Mouse (Mus musculus): ENCODE measurements around the gene Med13l.

DNA sequence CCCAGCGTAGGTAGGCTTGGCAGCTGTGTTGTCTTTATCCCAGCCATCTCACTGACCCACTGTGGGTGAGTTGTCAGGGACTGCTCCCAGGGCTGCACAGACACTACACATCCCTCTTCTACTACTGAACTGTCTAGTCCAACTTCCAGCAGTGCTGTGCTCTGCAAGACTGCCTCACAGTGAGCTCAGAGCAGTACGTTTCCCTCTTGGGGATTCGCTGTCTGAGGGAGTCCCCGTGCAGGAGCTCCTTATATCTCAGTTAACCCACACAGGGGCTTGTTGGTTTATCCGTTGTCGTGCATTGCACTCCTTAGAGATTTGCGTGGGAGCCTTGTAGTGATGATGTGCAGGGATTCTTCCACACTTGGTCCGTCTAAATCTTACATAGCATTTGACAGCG, 144.5 kb downstream of the Med13l start:
- no peak for TF ChIP-seq CTCF (conservative IDR thresholded peaks at IDR 0.05 in 1 of 2, IDR thresholded peaks at IDR 0.05 in 1 of 2; ENCODE audit: low read depth in 2 of 2, low read length in 2 of 2)
- TF ChIP-seq MAFK (IDR thresholded peaks at IDR 0.05; ENCODE audit: insufficient replicate concordance, low read length): no peak
- TF ChIP-seq ZMIZ1 (IDR thresholded peaks at IDR 0.05; ENCODE audit: low read depth, low read length): no peak
- TF ChIP-seq USF1 (IDR thresholded peaks at IDR 0.05; ENCODE audit: low read depth, low read length): no peak
- no peak for TF ChIP-seq GABPA (IDR thresholded peaks at IDR 0.05; ENCODE audit: insufficient replicate concordance, low read depth, low read length)
- TF ChIP-seq POLR2AphosphoS2 (IDR thresholded peaks at IDR 0.05; ENCODE audit: low read depth, low read length): no peak
- TF ChIP-seq USF2 (conservative IDR thresholded peaks at IDR 0.05; ENCODE audit: low read depth, low read length): no peak
- no peak for TF ChIP-seq POLR2A (IDR thresholded peaks at IDR 0.05; ENCODE audit: low read depth, low read length)
- no peak for TF ChIP-seq CHD2 (IDR thresholded peaks at IDR 0.05; ENCODE audit: low read length)
- no peak for TF ChIP-seq EP300 (IDR thresholded peaks at IDR 0.05; ENCODE audit: low read length)
- no peak for TF ChIP-seq E2F4 (IDR thresholded peaks at IDR 0.05; ENCODE audit: insufficient replicate concordance, low read depth, low read length)
- no peak for TF ChIP-seq MXI1 (IDR thresholded peaks at IDR 0.05; ENCODE audit: low read depth, low read length)
